Mouse (Mus musculus): Measurements from ENCODE around the gene Prdx6b. TPM values are rescaled to one million over a fixed set of nuclear protein-coding genes. Genes with fewer than 3 reads are reported as not detected.

Prdx6b gene
- polyA plus RNA-seq, 1 experiment from 2014 or later, result not detected

- H3K27ac ChIP-seq (ENCODE audit: poor library complexity, severe bottlenecking), result no peak overlapping the region
- WGBS, result 90% methylated on average over 4 of the region's 4 CpGs
Measured at GRCm38 (mm10) chr2:80322878-80323277, 30.6 kb downstream of the Prdx6b start.

GRCm38 (mm10) chr2:80325779-80326178 lies 33.5 kb downstream of the Prdx6b start:
- H3K27me3 ChIP-seq (replicated peaks), result no peaks in the 10 kb centered on the region
- WGBS, result 95% methylated on average over 2 of the region's 2 CpGs

More at GRCm38 (mm10) chr2:80322878-80323277, 30.6 kb downstream of the Prdx6b start:
- no peak overlapping the region for H3K9ac ChIP-seq
- peaks cover 57% of the 10 kb centered on the region for H3K36me3 ChIP-seq
- no peak overlapping the region for H3K4me3 ChIP-seq
- no peaks in the 10 kb centered on the region for H3K9me3 ChIP-seq (replicated peaks)
- ATAC-seq (ENCODE audit: insufficient number of reproducible peaks, low FRiP score), result no peak
- no peaks in the 10 kb centered on the region for H3K27me3 ChIP-seq (replicated peaks)
- H3K4me2 ChIP-seq, result no peak overlapping the region
- no peaks in the 10 kb centered on the region for H3K4me1 ChIP-seq (replicated peaks)

DNA sequence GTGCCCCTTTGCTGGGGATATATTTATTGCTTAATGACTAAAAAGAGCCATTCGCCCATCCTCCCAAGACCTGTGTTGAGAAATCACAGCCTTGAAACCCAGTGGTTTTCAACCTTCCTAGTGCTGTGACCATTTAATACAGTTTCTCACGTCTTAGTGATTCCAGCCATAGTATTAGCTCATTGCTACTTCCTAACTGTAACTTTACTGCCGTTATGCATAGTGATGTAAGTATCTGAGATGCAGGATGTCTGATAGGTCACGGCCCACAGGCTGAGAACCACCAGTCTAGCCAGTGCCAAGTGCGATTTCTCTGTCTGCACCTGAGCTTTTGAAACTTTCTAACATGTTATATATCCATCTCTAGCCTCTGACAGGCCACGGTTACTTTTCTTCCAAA lies 35.0 kb downstream of the Prdx6b start:
- peaks cover 53% of the 10 kb centered on the region for H3K36me3 ChIP-seq
- H3K9me3 ChIP-seq (replicated peaks), result no peaks in the 10 kb centered on the region
- no peak overlapping the region for H3K27ac ChIP-seq (ENCODE audit: poor library complexity, severe bottlenecking)
- no peak overlapping the region for H3K9ac ChIP-seq
- no peaks in the 10 kb centered on the region for H3K4me1 ChIP-seq (replicated peaks)
- 86% methylated on average over 6 of the region's 6 CpGs for WGBS
- no peak overlapping the region for H3K4me2 ChIP-seq
- no peaks in the 10 kb centered on the region for H3K27me3 ChIP-seq (replicated peaks)
- no peak overlapping the region for H3K4me3 ChIP-seq
- ATAC-seq (ENCODE audit: insufficient number of reproducible peaks, low FRiP score), result no peak

More at GRCm38 (mm10) chr2:80325779-80326178, 33.5 kb downstream of the Prdx6b start:
- no peaks in the 10 kb centered on the region for H3K9me3 ChIP-seq (replicated peaks)
- H3K4me1 ChIP-seq (replicated peaks), result no peaks in the 10 kb centered on the region
- peaks cover 61% of the 10 kb centered on the region for H3K36me3 ChIP-seq
- H3K27ac ChIP-seq (ENCODE audit: poor library complexity, severe bottlenecking), result no peak overlapping the region
- H3K4me2 ChIP-seq, result no peak overlapping the region
- H3K4me3 ChIP-seq, result no peak overlapping the region
- ATAC-seq (ENCODE audit: insufficient number of reproducible peaks, low FRiP score), result no peak
- no peak overlapping the region for H3K9ac ChIP-seq

- 88% methylated on average over 7 of the region's 7 CpGs for WGBS
- H3K36me3 ChIP-seq, result peaks cover 49% of the 10 kb centered on the region
- H3K9ac ChIP-seq, result no peak overlapping the region
- H3K4me2 ChIP-seq, result no peak overlapping the region
- no peaks in the 10 kb centered on the region for H3K4me1 ChIP-seq (replicated peaks)
- H3K9me3 ChIP-seq (replicated peaks), result no peaks in the 10 kb centered on the region
- H3K27ac ChIP-seq (ENCODE audit: poor library complexity, severe bottlenecking), result no peak overlapping the region
- H3K4me3 ChIP-seq, result no peak overlapping the region
- H3K27me3 ChIP-seq (replicated peaks), result no peaks in the 10 kb centered on the region
- ATAC-seq (ENCODE audit: insufficient number of reproducible peaks, low FRiP score), result no peak
Measured at GRCm38 (mm10) chr2:80328961-80329653, 36.8 kb downstream of the Prdx6b start.

- Histone ChIP-seq H3K9me3 (replicated peaks) (no peaks in the 10 kb centered on the region), H3K27me3 (replicated peaks) (no peaks in the 10 kb centered on the region), H3K9ac (no peak overlapping the region), H3K27ac (ENCODE audit: poor library complexity, severe bottlenecking) (no peak overlapping the region), H3K36me3 (peaks cover 73% of the 10 kb centered on the region), H3K4me3 (no peak overlapping the region), H3K4me2 (no peak overlapping the region), H3K4me1 (replicated peaks) (no peaks in the 10 kb centered on the region)
- ATAC-seq (ENCODE audit: insufficient number of reproducible peaks, low FRiP score), result no peak
- 93% methylated on average over 9 of the region's 9 CpGs for WGBS
Measured at GRCm38 (mm10) chr2:80340537-80340936, 48.3 kb downstream of the Prdx6b start.

Other genes with a start within 250 kb of the Prdx6b start
- gene Pde1a, start 163.0 kb upstream of the Prdx6b start, polyA plus RNA-seq (2016; fragmentation: Nextera tagmentation; extraction: Ambion mirVana), result 40.5 and 41.2 TPM in 2 replicates
- gene Dnajc10, start 23.0 kb downstream of the Prdx6b start, polyA plus RNA-seq (2016; fragmentation: Nextera tagmentation; extraction: Ambion mirVana), result 70.5 and 72.9 TPM in 2 replicates
- gene Frzb, start 155.2 kb downstream of the Prdx6b start, polyA plus RNA-seq (2016; fragmentation: Nextera tagmentation; extraction: Ambion mirVana), result 8.7 and 9.4 TPM in 2 replicates